Mouse (Mus musculus) cortical plate, adult 2 months (tissue): Measurements from ENCODE around the gene Espn.

Experiments
- CTCF ChIP-seq: fragments of 200-500 bp; IDR thresholded peaks from 2 replicates; pipeline ENCODE4 v1.5.1; 2011; ENCODE audit warnings: mild to moderate bottlenecking, control low read depth, low read length; ENCODE audit not compliant: insufficient read depth; ENCODE audit errors: extremely low read depth
- POLR2A ChIP-seq: fragments of 200-500 bp; IDR thresholded peaks from 2 replicates; pipeline ENCODE4 v1.6.1; 2011; ENCODE audit warnings: mild to moderate bottlenecking, low read length, control low read depth; ENCODE audit not compliant: insufficient read depth; ENCODE audit errors: extremely low read depth

- TF ChIP-seq CTCF (no peak), POLR2A (no peak)
These were observed 2.8 kb upstream of the Espn start for GRCm38 (mm10) chr4:152155019-152155418.
